Mouse (Mus musculus) liver, embryonic 14.5 days (tissue): Measurements from ENCODE around the gene Diaph3. TPM values are rescaled to one million over a fixed set of nuclear protein-coding genes. Genes with fewer than 3 reads are reported as not detected.

Experiments used
- ATAC-seq: fragments of 200-750 bp; cut with Nextera tagmentation; 2 replicates; pipeline ENCODE4 v1.8.0; 2017; ENCODE audit warnings: moderate number of reproducible peaks, mild to moderate bottlenecking, moderate library complexity; ENCODE audit not compliant: insufficient read depth
- DNase-seq, 3 experiments: peaks; one replicate each; pipeline ENCODE4 v3.0.0-alpha.2; 2012 to 2013; ENCODE audit warnings: low read depth in 3 of 3, low spot score in 3 of 3
- H3K27ac ChIP-seq: fragments of 300-500 bp; sonication (generic); 2 replicates; pipeline ENCODE4 v1.5.1; 2014; ENCODE audit warnings: moderate library complexity, mild to moderate bottlenecking, control low read depth, inconsistent platforms
- H3K27me3 ChIP-seq: fragments of 300-500 bp; sonication (generic); 2 replicates; pipeline ENCODE4 v1.6.1; 2014; ENCODE audit warnings: mild to moderate bottlenecking, low read length, moderate library complexity; ENCODE audit not compliant: control insufficient read depth, insufficient read depth
- H3K36me3 ChIP-seq: fragments of 300-500 bp; sonication (generic); replicated peaks from 2 replicates; pipeline ENCODE4 v1.6.1; 2014; ENCODE audit warnings: low read depth; ENCODE audit not compliant: control insufficient read depth, insufficient read depth
- H3K4me1 ChIP-seq, 2 experiments: fragments of 200-500 bp in 1 of 2; fragments of 300-500 bp in 1 of 2; sonication (generic) in 1 of 2; replicated peaks; 2 replicates each; pipeline ENCODE4 v1.6.1; 2012 to 2014; ENCODE audit warnings: antibody characterized with exemption in 1 of 2, inconsistent platforms in 1 of 2, low read length in 1 of 2; ENCODE audit not compliant: control insufficient read depth in 2 of 2, insufficient read depth in 2 of 2
- H3K4me2 ChIP-seq: fragments of 300-500 bp; sonication (generic); 2 replicates; pipeline ENCODE4 v1.6.1; 2014; ENCODE audit warnings: low read depth, mild to moderate bottlenecking, control low read depth, moderate library complexity
- H3K4me3 ChIP-seq, 2 experiments: fragments of 200-500 bp in 1 of 2; fragments of 300-500 bp in 1 of 2; sonication (generic) in 1 of 2; 2 replicates each; pipeline ENCODE4 v1.5.1; 2012 to 2014; ENCODE audit warnings: low read depth in 2 of 2, low read length in 2 of 2, mild to moderate bottlenecking in 2 of 2, control low read depth in 1 of 2, inconsistent platforms in 1 of 2, moderate library complexity in 1 of 2; ENCODE audit not compliant: insufficient read depth in 1 of 2
- H3K9ac ChIP-seq: fragments of 300-500 bp; sonication (generic); replicated peaks from 2 replicates; pipeline ENCODE4 v1.6.1; 2014; ENCODE audit warnings: mild to moderate bottlenecking, control low read depth, moderate library complexity
- H3K9me3 ChIP-seq: fragments of 300-500 bp; sonication (generic); 2 replicates; pipeline ENCODE4 v1.6.1; 2016; ENCODE audit warnings: low read length, mixed read lengths; ENCODE audit not compliant: control insufficient read depth
- CTCF ChIP-seq: IDR thresholded peaks from 2 replicates; pipeline ENCODE4 v1.5.1; 2016; ENCODE audit warnings: antibody characterized with exemption, low read depth, control low read depth
- EP300 ChIP-seq: IDR thresholded peaks from 2 replicates; pipeline ENCODE4 v1.6.1; 2016; ENCODE audit warnings: antibody characterized with exemption, low read depth
- WGBS: fragments of 180-500 bp; shearing (Covaris S2); extraction: QIAGEN DNeasy Blood & Tissue Kit; methylation state at CpG from one replicate; pipeline ENCODE4 v1.1.7; 2014; ENCODE audit not compliant: insufficient replicate concordance; 5-methylcytosine and 5-hydroxymethylcytosine counted together
- polyA plus RNA-seq, 2 experiments: library from polyadenylated mRNA; depleted of rRNA in 1 of 2; stranded (reverse) in 1 of 2; unstranded in 1 of 2; fragments of >200 nt; fragmentation: Nextera tagmentation in 1 of 2; extraction: Ambion mirVana in 1 of 2; gene quantifications; 2 replicates each; pipeline versions ENCODE4 v1.2.1 to v1.2.3; 2012 to 2014

Diaph3 gene
- polyA plus RNA-seq, 2 experiments, result 8.9 to 15.2 TPM

DNA sequence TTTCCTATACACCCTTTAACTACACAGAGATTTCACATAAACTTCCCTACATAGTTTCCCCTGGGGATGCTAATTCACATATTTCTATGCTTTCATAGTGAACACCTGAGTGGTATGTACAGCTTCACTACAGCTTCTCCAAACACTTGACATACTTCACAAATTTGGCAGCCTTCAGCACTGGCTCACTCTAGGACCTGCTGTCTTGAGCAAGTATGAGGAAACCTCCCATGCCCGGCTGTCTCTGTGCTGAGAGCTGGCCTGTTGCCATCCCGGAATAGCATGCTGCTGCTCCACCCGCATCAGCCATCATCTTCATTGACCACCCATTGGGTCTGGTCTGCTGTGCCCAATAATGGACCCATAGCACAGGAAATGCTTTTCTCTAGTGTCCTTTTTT, 121.3 kb downstream of the Diaph3 start:
- H3K27ac ChIP-seq, result no peak overlapping the region
- ATAC-seq (no peak), DNase-seq (no peak)
- no peak overlapping the region for H3K4me3 ChIP-seq
- 81% methylated on average over 3 of the region's 3 CpGs for WGBS
- no peak for TF ChIP-seq EP300
- no peak for TF ChIP-seq CTCF
- no peak overlapping the region for H3K4me2 ChIP-seq
- no peaks in the 10 kb centered on the region for H3K27me3 ChIP-seq
- H3K9ac ChIP-seq, result no peak overlapping the region
- no peaks in the 10 kb centered on the region for H3K9me3 ChIP-seq
- H3K36me3 ChIP-seq, result no peaks in the 10 kb centered on the region
- H3K4me1 ChIP-seq, result no peaks in the 10 kb centered on the region

DNA sequence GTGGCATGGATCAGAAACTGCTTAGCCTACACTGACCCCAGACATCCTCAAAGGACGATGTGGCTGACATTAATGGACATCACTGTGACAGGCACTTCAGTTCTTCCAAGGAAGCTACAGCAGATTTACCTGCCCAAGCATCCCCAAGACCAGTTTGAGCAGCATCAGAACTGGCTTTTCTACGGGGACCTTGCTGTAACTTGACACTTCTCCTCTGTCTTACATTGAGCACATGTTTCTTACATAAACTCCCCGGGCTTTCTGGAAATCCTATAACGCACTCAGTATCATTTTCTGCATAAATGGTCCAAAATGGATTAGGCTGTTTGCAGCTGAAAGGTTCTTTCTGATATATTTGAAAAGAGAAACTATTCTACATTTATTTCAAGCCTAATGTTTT, 143.7 kb downstream of the Diaph3 start:
- H3K27me3 ChIP-seq, result no peaks in the 10 kb centered on the region
- DNase-seq, result no peak
- H3K9ac ChIP-seq, result no peak overlapping the region
- H3K4me1 ChIP-seq, result no peaks in the 10 kb centered on the region
- H3K36me3 ChIP-seq, result peaks cover 9% of the 10 kb centered on the region
- WGBS, result 90% methylated on average over 4 of the region's 4 CpGs
- no peak overlapping the region for H3K4me2 ChIP-seq
- no peak overlapping the region for H3K4me3 ChIP-seq
- no peak for TF ChIP-seq CTCF
- ATAC-seq, result no peak
- H3K9me3 ChIP-seq, result no peaks in the 10 kb centered on the region
- no peak overlapping the region for H3K27ac ChIP-seq

DNA sequence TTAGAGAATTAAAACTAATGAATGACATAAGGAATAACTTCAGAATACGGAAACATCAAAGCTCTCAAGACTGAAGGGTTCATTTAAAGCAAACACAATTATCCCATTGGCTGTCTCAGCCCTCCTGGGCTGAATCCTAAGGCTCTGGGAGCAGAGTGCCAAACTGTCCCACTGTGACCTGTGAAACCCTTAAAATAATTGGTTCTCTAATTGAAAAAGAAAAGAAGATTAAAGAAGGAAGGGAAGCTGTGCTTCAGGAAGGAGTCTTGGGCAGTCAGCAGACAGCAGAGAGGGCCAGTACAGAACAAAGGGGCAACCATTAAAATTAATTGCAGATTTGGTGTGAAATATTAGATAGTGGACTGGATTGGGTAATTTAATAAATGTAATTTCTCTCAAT, 189.9 kb downstream of the Diaph3 start:
- H3K27ac ChIP-seq, result no peak overlapping the region
- WGBS, result 92% methylated on average over 1 of the region's 1 CpGs
- H3K4me3 ChIP-seq, result no peak overlapping the region
- H3K9ac ChIP-seq, result no peak overlapping the region
- no peaks in the 10 kb centered on the region for H3K4me1 ChIP-seq
- H3K36me3 ChIP-seq, result no peaks in the 10 kb centered on the region
- TF ChIP-seq CTCF (no peak), EP300 (no peak)
- no peaks in the 10 kb centered on the region for H3K9me3 ChIP-seq
- no peaks in the 10 kb centered on the region for H3K27me3 ChIP-seq
- H3K4me2 ChIP-seq, result no peak overlapping the region
- DNase-seq (no peak), ATAC-seq (no peak)

DNA sequence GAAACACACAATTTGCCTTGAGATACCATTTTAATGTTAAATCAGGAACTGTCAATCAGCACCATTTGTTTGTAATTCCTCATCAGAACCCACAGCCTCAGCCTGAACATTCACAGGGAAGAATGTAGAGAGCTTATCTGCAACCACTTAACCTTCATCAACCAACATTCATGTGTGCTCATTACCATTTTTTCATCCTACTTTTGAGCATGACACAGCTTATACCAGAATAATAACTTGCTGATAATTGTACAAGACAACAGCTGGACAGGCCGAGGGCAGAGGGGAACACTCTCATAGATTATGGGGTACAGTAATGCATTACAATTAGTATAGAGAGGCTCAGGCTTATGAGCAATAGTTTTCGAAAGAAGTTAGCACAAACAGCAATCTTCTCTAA, 203.1 kb downstream of the Diaph3 start:
- Histone ChIP-seq H3K4me1 (no peaks in the 10 kb centered on the region), H3K27ac (no peak overlapping the region), H3K27me3 (no peaks in the 10 kb centered on the region), H3K36me3 (no peaks in the 10 kb centered on the region), H3K9ac (no peak overlapping the region), H3K9me3 (no peaks in the 10 kb centered on the region), H3K4me2 (no peak overlapping the region), H3K4me3 (no peak overlapping the region)
- DNase-seq, result no peak
- TF ChIP-seq EP300, result no peak
- no peak for TF ChIP-seq CTCF
- no peak for ATAC-seq
- WGBS, result 71% methylated on average over 2 of the region's 2 CpGs

- WGBS, result 70% methylated on average over 3 of the region's 3 CpGs
- no peak for TF ChIP-seq EP300
- TF ChIP-seq CTCF, result no peak
- Histone ChIP-seq H3K9me3 (no peaks in the 10 kb centered on the region), H3K4me2 (no peak overlapping the region), H3K36me3 (no peaks in the 10 kb centered on the region), H3K4me3 (no peak overlapping the region), H3K27me3 (no peaks in the 10 kb centered on the region), H3K27ac (no peak overlapping the region), H3K4me1 (no peaks in the 10 kb centered on the region), H3K9ac (no peak overlapping the region)
- DNase-seq, result no peak
- no peak for ATAC-seq
Observed at GRCm38 (mm10) chr14:86936424-86936823, 204.6 kb downstream of the Diaph3 start.
